Mouse (Mus musculus) liver, embryonic 11.5 days (tissue): ENCODE data around the gene Thra. TPM values are rescaled to one million over a fixed set of nuclear protein-coding genes. Genes with fewer than 3 reads are reported as not detected.
A peak's percentile ranks its signal among the peaks of the same experiment; 100 is the strongest.

Experiments used
- ATAC-seq: fragments of 200-750 bp; cut with Nextera tagmentation; replicated peaks from 2 replicates; pipeline ENCODE4 v1.8.0; 2017; ENCODE audit warnings: moderate number of reproducible peaks, mild to moderate bottlenecking, moderate TSS enrichment, moderate library complexity; ENCODE audit not compliant: low FRiP score
- DNase-seq: peaks from one replicate; pipeline ENCODE4 v3.0.0-alpha.2; 2017; ENCODE audit warnings: low spot score
- H3K27ac ChIP-seq: fragments of 300-500 bp; sonication (generic); 2 replicates; pipeline ENCODE4 v1.5.1; 2014; ENCODE audit warnings: mild to moderate bottlenecking, low read depth, low read length, control low read depth
- H3K27me3 ChIP-seq: fragments of 300-500 bp; sonication (generic); replicated peaks from 2 replicates; pipeline ENCODE4 v1.6.1; 2014; ENCODE audit warnings: low read length, mixed read lengths; ENCODE audit not compliant: control insufficient read depth, insufficient read depth
- H3K36me3 ChIP-seq: fragments of 300-500 bp; sonication (generic); 2 replicates; pipeline ENCODE4 v1.6.1; 2014; ENCODE audit warnings: mild to moderate bottlenecking, low read length, moderate library complexity, mixed read lengths; ENCODE audit not compliant: control insufficient read depth, insufficient read depth
- H3K4me1 ChIP-seq: fragments of 300-500 bp; sonication (generic); replicated peaks from 2 replicates; pipeline ENCODE4 v1.6.1; 2014; ENCODE audit warnings: low read length, mixed read lengths; ENCODE audit not compliant: control insufficient read depth, insufficient read depth
- H3K4me2 ChIP-seq: fragments of 300-500 bp; sonication (generic); 2 replicates; pipeline ENCODE4 v1.6.1; 2014; ENCODE audit warnings: mild to moderate bottlenecking, control low read depth, moderate library complexity
- H3K4me3 ChIP-seq: fragments of 300-500 bp; sonication (generic); 2 replicates; pipeline ENCODE4 v1.5.1; 2014; ENCODE audit warnings: low read depth, low read length, control low read depth
- H3K9ac ChIP-seq: fragments of 300-500 bp; sonication (generic); 2 replicates; pipeline ENCODE4 v1.6.1; 2014; ENCODE audit warnings: low read depth, low read length, control low read depth
- H3K9me3 ChIP-seq: fragments of 300-500 bp; sonication (generic); 2 replicates; pipeline ENCODE4 v1.6.1; 2016; ENCODE audit warnings: low read length, inconsistent platforms, mixed read lengths; ENCODE audit not compliant: control insufficient read depth
- WGBS: fragments of 180-500 bp; shearing (Covaris S2); extraction: QIAGEN DNeasy Blood & Tissue Kit; methylation state at CpG from one replicate; pipeline ENCODE4 v1.1.7; 2014; 5-methylcytosine and 5-hydroxymethylcytosine counted together
- polyA plus RNA-seq: library from polyadenylated mRNA; unstranded; fragments of >200 nt; fragmentation: Nextera tagmentation; extraction: Ambion mirVana; gene quantifications from 2 replicates; pipeline ENCODE4 v1.2.1, GENCODE M21; 2014

Thra gene
- polyA plus RNA-seq, 1 experiment from 2014 or later, result 31.6 TPM

DNA sequence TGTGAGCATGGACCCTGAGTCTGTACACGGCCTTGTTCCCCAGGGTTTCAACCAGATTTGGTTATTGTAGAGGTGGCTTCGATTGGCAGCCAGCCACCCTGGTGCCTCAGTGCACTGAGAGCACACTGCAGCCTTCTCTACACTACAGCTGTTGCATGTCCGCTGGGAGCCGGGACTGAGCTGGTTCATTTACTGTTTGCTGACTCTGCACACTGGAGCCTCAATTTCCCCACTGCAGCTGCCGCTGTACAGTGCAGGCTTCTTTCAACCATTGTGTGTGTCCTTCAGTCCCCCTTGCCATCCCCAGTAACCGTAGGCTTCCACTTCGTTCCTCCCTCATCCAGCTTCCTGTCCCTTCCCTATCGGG is 429 bp upstream of the Thra start:
- Histone ChIP-seq H3K27ac (peak overlapping the region; percentile 80), H3K9me3 (no peaks in the 10 kb centered on the region), H3K4me1 (peaks cover 54% of the 10 kb centered on the region), H3K4me2 (peak overlapping the region; percentile 98), H3K4me3 (peak overlapping the region; percentile 94), H3K27me3 (no peaks in the 10 kb centered on the region), H3K9ac (peak overlapping the region; percentile 96), H3K36me3 (no peaks in the 10 kb centered on the region)
- DNase-seq (no peak), ATAC-seq (peak; percentile 19; the same call in 1 of the 2 replicates)
- 20% methylated on average over 8 of the region's 8 CpGs for WGBS

DNA sequence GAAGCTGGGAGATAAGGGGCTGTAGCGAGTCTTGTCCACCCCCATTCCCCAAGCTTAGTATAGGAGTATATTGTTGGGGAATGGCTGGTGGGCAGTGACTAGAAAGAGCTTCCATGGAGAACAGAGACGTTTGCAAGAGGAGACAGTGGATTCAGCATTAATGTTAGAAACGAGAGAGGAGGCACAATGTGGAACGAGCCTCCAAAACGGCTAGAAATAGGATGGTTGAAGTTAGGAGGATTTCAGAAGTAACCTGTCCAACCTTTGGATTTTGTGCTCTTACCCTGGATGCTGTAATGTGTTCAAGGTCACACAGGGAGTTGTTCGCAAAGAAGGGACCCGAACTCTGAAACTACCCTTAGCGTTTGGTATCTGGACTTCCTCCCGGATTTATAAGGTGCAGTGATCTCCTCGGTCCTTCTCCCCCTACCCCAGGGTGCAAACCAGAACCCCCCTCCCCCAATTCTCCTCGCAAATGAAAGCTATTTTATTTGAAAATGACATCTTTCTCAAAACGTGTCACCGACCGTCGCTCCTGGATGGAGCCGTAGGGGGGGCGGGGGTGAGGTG is 698 bp downstream of the Thra start:
- Histone ChIP-seq H3K36me3 (no peaks in the 10 kb centered on the region), H3K9me3 (no peaks in the 10 kb centered on the region), H3K27me3 (no peaks in the 10 kb centered on the region), H3K4me1 (peaks cover 64% of the 10 kb centered on the region), H3K4me2 (peak overlapping the region; percentile 98), H3K9ac (peak overlapping the region; percentile 96), H3K4me3 (peak overlapping the region; percentile 94), H3K27ac (peak overlapping the region; percentile 80)
- 0% methylated on average over 17 of the region's 17 CpGs for WGBS
- ATAC-seq (no peak), DNase-seq (no peak)

DNA sequence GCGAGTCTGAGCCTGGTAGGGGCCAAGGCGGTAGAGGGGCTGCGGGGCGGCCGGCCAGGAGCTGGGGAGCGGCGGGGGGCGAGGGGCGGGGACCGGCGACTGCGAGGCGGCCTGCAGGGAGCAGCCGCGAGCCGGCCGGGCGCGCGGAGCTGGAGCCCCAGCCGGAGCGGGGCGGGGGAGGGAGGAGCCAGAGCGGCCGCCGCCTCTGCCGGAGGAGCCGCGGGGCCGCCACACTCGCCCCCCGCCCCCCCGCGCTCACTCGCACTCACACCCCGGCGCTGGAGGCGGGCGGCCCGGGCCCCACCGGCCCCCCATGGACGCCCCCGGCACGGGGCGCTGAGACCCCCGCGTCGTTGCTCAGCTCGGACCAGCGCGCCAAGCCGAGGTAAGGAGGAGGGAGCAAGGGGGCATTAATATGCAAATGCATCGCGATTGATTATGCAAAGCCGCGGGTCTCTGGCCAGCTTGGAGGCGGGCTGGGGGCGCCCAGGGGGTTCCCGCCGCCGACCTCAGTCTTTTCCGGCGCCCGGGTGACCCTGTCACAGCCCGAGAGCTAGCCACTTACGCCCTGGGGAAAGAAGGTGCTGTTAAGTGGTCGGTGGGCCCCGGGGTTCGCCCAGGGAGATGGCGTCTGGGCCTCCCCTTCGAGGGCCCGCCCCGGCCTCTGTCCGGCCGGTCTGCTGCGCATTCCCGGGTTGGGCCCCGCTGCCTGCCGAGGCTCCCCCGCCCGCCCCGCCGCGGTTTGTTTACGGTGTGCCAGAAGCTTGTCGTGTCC is 1.4 kb downstream of the Thra start:
- H3K9me3 ChIP-seq, result no peaks in the 10 kb centered on the region
- no peaks in the 10 kb centered on the region for H3K27me3 ChIP-seq
- DNase-seq, result peak; percentile 87
- ATAC-seq, result peak; percentile 74
- WGBS, result under 1% methylated on average over 76 of the region's 86 CpGs
- H3K4me2 ChIP-seq, result peak overlapping the region; percentile 98
- peak overlapping the region; percentile 80 for H3K27ac ChIP-seq
- peaks cover 71% of the 10 kb centered on the region for H3K4me1 ChIP-seq
- H3K4me3 ChIP-seq, result peak overlapping the region; percentile 94
- H3K9ac ChIP-seq, result peak overlapping the region; percentile 96
- no peaks in the 10 kb centered on the region for H3K36me3 ChIP-seq

GRCm38 (mm10) chr11:98742397-98743291 is 2.2 kb downstream of the Thra start:
- no peaks in the 10 kb centered on the region for H3K9me3 ChIP-seq
- peak overlapping the region; percentile 94 for H3K4me3 ChIP-seq
- H3K4me1 ChIP-seq, result peaks cover 77% of the 10 kb centered on the region
- peak overlapping the region; percentile 98 for H3K4me2 ChIP-seq
- 5% methylated on average over 21 of the region's 21 CpGs for WGBS
- no peaks in the 10 kb centered on the region for H3K27me3 ChIP-seq
- H3K27ac ChIP-seq, result peak overlapping the region; percentile 80
- DNase-seq (no peak), ATAC-seq (no peak)
- H3K36me3 ChIP-seq, result no peaks in the 10 kb centered on the region
- H3K9ac ChIP-seq, result peak overlapping the region; percentile 96

GRCm38 (mm10) chr11:98743655-98744345 is 3.4 kb downstream of the Thra start:
- no peaks in the 10 kb centered on the region for H3K9me3 ChIP-seq
- H3K4me1 ChIP-seq, result peaks cover 81% of the 10 kb centered on the region
- no peak overlapping the region; the same call in none of the 2 replicates for H3K9ac ChIP-seq
- ATAC-seq, result no peak
- peak overlapping the region; percentile 94 for H3K4me3 ChIP-seq
- H3K27ac ChIP-seq, result peak overlapping the region; percentile 80
- DNase-seq, result no peak
- H3K36me3 ChIP-seq, result no peaks in the 10 kb centered on the region
- H3K27me3 ChIP-seq, result no peaks in the 10 kb centered on the region
- H3K4me2 ChIP-seq, result peak overlapping the region; percentile 98
- WGBS, result 12% methylated on average over 9 of the region's 9 CpGs

GRCm38 (mm10) chr11:98744456-98745019 is 4.1 kb downstream of the Thra start:
- Histone ChIP-seq H3K36me3 (no peaks in the 10 kb centered on the region), H3K4me1 (peaks cover 82% of the 10 kb centered on the region), H3K9me3 (no peaks in the 10 kb centered on the region), H3K27ac (peak overlapping the region; percentile 80), H3K4me3 (peak overlapping the region; percentile 94), H3K9ac (peak overlapping the region; percentile 23; the same call in 1 of the 2 replicates), H3K27me3 (no peaks in the 10 kb centered on the region), H3K4me2 (peak overlapping the region; percentile 98)
- DNase-seq (no peak), ATAC-seq (no peak)
- 50% methylated on average over 7 of the region's 7 CpGs for WGBS

DNA sequence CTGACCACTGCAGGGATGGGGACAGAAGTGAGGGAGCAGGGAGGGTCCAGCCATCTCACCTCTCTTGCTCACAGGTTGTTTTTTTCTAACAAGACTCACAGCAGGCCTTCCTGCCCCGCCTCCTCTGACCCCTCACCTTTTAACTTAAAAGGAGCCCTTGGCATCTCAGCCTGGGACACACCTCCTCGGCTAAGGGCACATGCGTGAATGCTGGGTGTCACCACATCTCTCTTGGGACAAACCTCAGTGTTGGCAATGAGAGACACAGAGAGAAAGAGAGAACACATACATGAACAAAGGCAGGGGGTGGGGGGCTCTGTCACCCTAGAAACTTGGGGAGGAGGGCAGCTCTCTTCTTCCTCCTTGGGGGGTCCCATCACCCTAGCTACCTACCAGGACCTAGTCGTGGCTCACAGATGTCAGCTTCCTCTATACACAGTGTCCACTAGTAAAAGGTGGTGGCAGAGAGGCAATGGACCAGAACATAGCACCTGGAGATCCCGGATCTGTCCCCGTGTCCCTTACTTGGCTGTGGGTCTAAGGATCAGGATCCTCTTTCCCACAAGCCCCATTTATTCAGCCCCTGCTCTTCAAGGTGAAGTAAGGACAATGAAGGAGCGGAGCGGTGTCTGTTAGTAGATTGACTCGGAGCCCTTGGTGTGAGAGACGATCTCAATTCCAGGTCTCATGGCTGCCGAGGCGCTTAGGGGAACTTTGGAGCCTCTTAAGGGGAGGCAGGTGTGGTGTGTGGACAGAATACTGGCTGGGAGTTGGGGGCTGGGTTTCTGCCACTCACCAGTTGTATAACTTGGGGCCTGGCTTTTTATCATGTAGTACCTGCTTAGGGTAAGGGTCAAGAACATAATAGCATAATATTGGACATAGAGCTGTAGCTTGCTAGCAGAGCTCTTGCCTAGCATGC is 5.8 kb downstream of the Thra start:
- Histone ChIP-seq H3K9me3 (no peaks in the 10 kb centered on the region), H3K27me3 (no peaks in the 10 kb centered on the region), H3K4me1 (peaks cover 85% of the 10 kb centered on the region), H3K9ac (peak overlapping the region; percentile 57), H3K4me3 (no peak overlapping the region), H3K36me3 (no peaks in the 10 kb centered on the region), H3K4me2 (peak overlapping the region; percentile 70), H3K27ac (peak overlapping the region; percentile 83)
- 59% methylated on average over 12 of the region's 12 CpGs for WGBS
- ATAC-seq, result no peak
- no peak for DNase-seq
